Mouse (Mus musculus) kidney, postnatal 0 days (tissue): ENCODE results near the gene Qrich1. TPM values are rescaled to one million over a fixed set of nuclear protein-coding genes. Genes with fewer than 3 reads are reported as not detected.

Experiments used
- ATAC-seq: fragments of 200-750 bp; cut with Nextera tagmentation; replicated peaks from 2 replicates; pipeline ENCODE4 v1.8.0; 2017; ENCODE audit warnings: low read depth, moderate number of reproducible peaks, moderate TSS enrichment, moderate library complexity; ENCODE audit not compliant: low FRiP score
- DNase-seq: peaks from one replicate; pipeline ENCODE4 v3.0.0-alpha.2; 2016; ENCODE audit warnings: low spot score
- H3K27ac ChIP-seq: fragments of 300-500 bp; sonication (generic); 2 replicates; pipeline ENCODE4 v1.5.1; 2014; ENCODE audit warnings: mild to moderate bottlenecking
- H3K27me3 ChIP-seq: fragments of 300-500 bp; sonication (generic); 2 replicates; pipeline ENCODE4 v1.6.1; 2014; ENCODE audit warnings: low read length, mixed read lengths; ENCODE audit not compliant: insufficient read depth
- H3K36me3 ChIP-seq: fragments of 300-500 bp; sonication (generic); 2 replicates; pipeline ENCODE4 v1.6.1; 2014; ENCODE audit warnings: low read length, mixed read lengths; ENCODE audit not compliant: insufficient read depth
- H3K4me1 ChIP-seq: fragments of 300-500 bp; sonication (generic); replicated peaks from 2 replicates; pipeline ENCODE4 v1.6.1; 2014; ENCODE audit warnings: antibody characterized with exemption, low read length, mixed read lengths; ENCODE audit not compliant: insufficient read depth
- H3K4me2 ChIP-seq: fragments of 300-500 bp; sonication (generic); 2 replicates; pipeline ENCODE4 v1.6.1; 2014; ENCODE audit warnings: mild to moderate bottlenecking, low read length, moderate library complexity, mixed read lengths
- H3K4me3 ChIP-seq: fragments of 300-500 bp; sonication (generic); replicated peaks from 2 replicates; pipeline ENCODE4 v1.5.1; 2014; ENCODE audit warnings: low read depth, low read length
- H3K9ac ChIP-seq: fragments of 300-500 bp; sonication (generic); 2 replicates; pipeline ENCODE4 v1.6.1; 2014; ENCODE audit warnings: low read depth, low read length
- H3K9me3 ChIP-seq: fragments of 300-500 bp; sonication (generic); replicated peaks from 2 replicates; pipeline ENCODE4 v1.6.1; 2016; ENCODE audit warnings: low read length, inconsistent platforms, mixed read lengths
- CTCF ChIP-seq: IDR thresholded peaks from 2 replicates; pipeline ENCODE4 v1.5.1; 2016; ENCODE audit warnings: antibody characterized with exemption, low read depth, mild to moderate bottlenecking, moderate library complexity
- WGBS: fragments of 180-500 bp; shearing (Covaris S2); extraction: QIAGEN DNeasy Blood & Tissue Kit; methylation state at CpG from one replicate; pipeline ENCODE4 v1.1.7; 2014; 5-methylcytosine and 5-hydroxymethylcytosine counted together
- polyA plus RNA-seq: library from polyadenylated mRNA; unstranded; fragments of >200 nt; fragmentation: Nextera tagmentation; extraction: Ambion mirVana; gene quantifications from 2 replicates; pipeline ENCODE4 v1.2.1, GENCODE M21; 2015

Gene Qrich1
- polyA plus RNA-seq, result 87.2 and 87.9 TPM in 2 replicates

DNA sequence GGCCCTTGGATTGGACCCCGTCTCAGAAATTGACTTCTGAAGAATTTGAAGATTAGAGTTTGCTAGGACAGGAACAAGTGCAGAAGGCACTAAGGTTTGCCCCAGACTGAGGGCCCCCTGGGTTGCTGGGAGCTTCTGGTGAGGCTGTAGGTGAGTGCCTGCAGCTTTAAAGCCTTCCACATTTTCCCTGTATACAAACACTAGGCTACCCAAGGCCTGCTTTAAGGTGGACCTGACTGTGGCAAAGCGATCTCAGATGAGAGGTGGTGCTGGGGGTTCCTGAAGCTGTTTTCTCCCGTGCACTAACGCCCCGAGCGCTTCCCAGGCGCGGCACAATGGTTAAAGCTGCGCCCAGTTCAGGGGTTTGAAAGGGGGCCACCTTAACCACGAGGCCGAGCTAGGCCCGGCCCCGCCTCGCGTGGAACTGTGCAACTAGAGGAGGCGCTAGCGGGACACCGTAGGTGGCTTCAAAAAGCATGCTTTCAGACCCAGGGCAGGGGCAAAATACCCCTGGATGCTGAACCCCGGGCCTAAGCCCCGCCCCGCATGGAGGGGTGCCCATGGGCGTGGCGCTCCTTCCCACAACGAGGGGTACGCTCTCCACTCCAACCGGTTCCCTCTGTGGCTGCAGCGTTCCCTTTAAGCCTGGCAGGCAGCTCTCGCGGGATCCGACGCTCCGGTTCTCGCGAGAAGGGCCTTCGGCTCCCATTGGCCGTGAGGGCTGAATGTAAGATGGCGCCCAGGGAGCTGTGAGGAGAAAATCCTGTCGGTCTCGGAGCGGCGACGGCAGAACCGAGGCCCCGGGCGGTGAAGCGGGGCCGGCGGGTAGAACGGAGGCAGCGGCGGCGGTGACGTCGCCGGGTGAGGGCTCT, at the start of gene Qrich1:
Gene Qrich1, plus strand, starts transcription at position 427 of the 872 bp plus-strand sequence.
- Histone ChIP-seq H3K9ac (peak within 1 kb of the TSS; percentile 98), H3K4me3 (peak within 1 kb of the TSS; percentile 83), H3K27ac (peak within 1 kb of the TSS; percentile 99), H3K4me2 (peak within 1 kb of the TSS; percentile 81), H3K9me3 (no peaks in the 10 kb centered on the region), H3K36me3 (peaks cover 36% of the 10 kb centered on the region), H3K27me3 (no peaks in the 10 kb centered on the region), H3K4me1 (no peaks in the 10 kb centered on the region)
- 0 out of 2 replicates have a peak, but pooled peaks have one; percentile 23 for TF ChIP-seq CTCF
- WGBS, result 1% methylated on average over 51 of the region's 55 CpGs
- ATAC-seq, result peak; percentile 96
- DNase-seq, result peak; percentile 98

DNA sequence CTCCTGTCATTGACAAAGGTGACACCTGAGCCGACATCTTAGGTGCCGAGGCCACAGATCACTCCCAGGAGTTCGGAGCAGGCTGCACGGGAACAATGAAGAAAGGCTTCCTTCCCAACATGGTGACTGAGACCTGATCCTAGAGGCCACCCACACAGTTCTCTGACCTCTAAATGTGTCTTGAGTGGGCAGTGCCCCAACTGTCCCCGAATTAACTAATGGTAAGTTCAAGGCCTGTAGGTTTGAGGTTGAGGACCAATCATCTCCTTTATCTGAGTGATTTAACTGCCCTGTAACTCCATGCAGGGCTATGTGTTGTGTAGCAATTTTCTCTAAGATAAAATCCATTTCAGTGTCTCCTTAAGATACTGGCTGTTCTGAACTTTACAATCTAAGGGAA, 47.2 kb upstream of the Qrich1 start:
- Histone ChIP-seq H3K9me3 (no peaks in the 10 kb centered on the region), H3K9ac (no peak overlapping the region)

DNA sequence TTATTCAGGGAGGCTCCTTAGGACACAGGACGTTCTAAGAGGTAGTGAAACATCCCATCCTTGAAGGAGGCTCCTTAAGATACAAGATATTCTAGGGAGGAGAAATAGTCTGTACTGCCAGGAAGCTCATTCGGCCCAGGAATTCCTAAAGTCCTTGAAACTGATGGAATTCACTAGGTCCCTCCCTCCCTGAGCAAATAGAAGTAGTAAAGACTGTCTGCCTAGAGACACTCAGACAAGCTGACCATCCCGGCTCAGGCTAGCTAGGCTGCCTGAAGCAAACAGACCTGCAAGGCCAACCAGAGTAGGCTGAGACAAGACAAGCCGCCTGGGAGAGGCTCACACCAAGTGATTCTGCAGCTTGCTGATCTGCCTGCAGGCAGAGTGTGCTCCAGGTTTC, 46.8 kb upstream of the Qrich1 start:
- no peaks in the 10 kb centered on the region for H3K9me3 ChIP-seq
- TF ChIP-seq CTCF, result no peak
- H3K36me3 ChIP-seq, result 0 out of 2 replicates have a peak, but pooled peaks cover 11% of the 10 kb centered on the region
- ATAC-seq, result no peak
- no peaks in the 10 kb centered on the region for H3K27me3 ChIP-seq
- no peak overlapping the region for H3K9ac ChIP-seq
- H3K4me2 ChIP-seq, result no peak overlapping the region
- H3K4me1 ChIP-seq, result no peaks in the 10 kb centered on the region
- H3K4me3 ChIP-seq, result no peak overlapping the region
- no peak for DNase-seq
- H3K27ac ChIP-seq, result no peak overlapping the region
- WGBS, result 36% methylated on average over 4 of the region's 4 CpGs

More for the DNA sequence above, 47.2 kb upstream of the Qrich1 start:
- H3K4me3 ChIP-seq, result no peak overlapping the region
- no peak overlapping the region for H3K27ac ChIP-seq
- no peak overlapping the region for H3K4me2 ChIP-seq
- no peak for TF ChIP-seq CTCF
- WGBS, result 33% methylated on average over 5 of the region's 5 CpGs
- H3K4me1 ChIP-seq, result no peaks in the 10 kb centered on the region
- 0 out of 2 replicates have a peak, but pooled peaks cover 14% of the 10 kb centered on the region for H3K36me3 ChIP-seq
- ATAC-seq, result no peak
- no peak for DNase-seq
- H3K27me3 ChIP-seq, result no peaks in the 10 kb centered on the region

DNA sequence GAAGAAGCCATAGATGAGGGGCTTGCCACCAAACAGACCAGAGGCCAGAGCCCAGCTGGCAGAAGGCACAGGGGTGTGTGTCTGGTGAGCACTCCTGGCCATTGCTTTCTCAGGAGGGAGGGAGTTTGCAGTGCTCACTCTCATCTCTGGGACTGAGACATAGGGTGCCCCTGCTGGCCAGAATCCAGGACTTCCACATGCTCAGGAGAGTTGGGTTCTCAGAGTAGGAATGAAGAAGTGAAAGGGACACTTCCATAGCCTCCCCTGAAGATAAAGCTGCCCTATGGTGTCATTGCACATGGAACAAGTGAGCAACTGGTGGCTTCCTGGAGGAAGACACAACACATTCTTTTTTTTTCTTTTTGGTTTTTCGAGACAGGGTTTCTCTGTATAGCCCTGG, 42.1 kb upstream of the Qrich1 start:
- TF ChIP-seq CTCF, result peak; percentile 41; the same call in 1 of the 2 replicates
- ATAC-seq (no peak), DNase-seq (no peak)
- no peaks in the 10 kb centered on the region for H3K9me3 ChIP-seq
- H3K27ac ChIP-seq, result no peak overlapping the region
- H3K4me3 ChIP-seq, result no peak overlapping the region
- H3K36me3 ChIP-seq, result no peaks in the 10 kb centered on the region
- H3K4me1 ChIP-seq, result peaks cover 6% of the 10 kb centered on the region; the same call in 1 of the 2 replicates
- H3K4me2 ChIP-seq, result no peak overlapping the region
- no peak overlapping the region for H3K9ac ChIP-seq
- 67% methylated on average over 1 of the region's 1 CpGs for WGBS
- H3K27me3 ChIP-seq, result no peaks in the 10 kb centered on the region

DNA sequence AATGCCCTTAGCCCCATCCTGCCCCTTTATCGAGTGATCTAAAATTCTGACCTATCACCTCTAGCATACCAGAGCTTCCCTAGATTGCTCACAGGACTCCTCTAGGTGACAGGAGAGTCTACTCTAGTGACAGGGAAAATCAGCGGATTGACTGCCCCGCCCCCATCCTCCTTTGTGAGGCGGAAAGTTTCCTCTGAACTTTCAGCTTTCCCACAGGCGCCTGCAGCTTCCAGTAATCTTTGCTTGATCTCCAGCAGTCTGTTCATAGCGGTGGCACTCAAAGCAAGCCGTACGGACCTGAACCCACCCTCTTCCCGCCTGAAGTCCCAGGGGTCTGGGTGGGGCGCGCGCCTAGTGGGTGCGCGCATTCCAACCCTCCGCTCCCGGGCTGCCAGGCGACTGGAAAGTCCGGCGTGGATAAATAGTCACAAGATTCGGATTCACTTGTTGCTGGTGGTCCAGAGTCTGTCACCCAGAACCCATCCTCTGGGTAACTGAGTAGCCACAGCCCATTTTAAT, 37.9 kb upstream of the Qrich1 start:
- TF ChIP-seq CTCF, result 0 out of 2 replicates have a peak, but pooled peaks have one; percentile 5

DNA sequence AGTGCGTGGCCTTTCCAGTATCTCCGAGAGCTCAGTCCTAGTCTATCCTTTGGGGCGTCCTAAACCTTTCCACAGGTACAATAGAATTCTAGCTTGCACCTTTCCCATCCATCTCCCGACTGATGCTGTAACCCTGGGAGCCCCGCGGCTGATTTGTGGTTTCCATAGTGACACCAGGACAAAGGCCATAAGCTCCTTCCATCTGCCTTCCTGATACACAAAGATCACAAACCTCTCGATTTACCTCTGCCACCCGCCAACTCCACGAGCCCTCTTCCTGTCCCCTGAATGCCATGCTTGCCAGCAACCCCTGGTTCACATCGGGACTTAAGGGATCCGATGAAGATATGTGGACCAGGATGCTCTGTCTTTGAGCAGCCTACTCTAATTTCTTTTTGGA, 37.4 kb upstream of the Qrich1 start:
- peak overlapping the region; percentile 89 for H3K27ac ChIP-seq
- H3K27me3 ChIP-seq, result no peaks in the 10 kb centered on the region
- peak overlapping the region; percentile 86 for H3K4me2 ChIP-seq
- TF ChIP-seq CTCF, result no peak
- H3K9ac ChIP-seq, result 0 out of 2 replicates have a peak overlapping the region, but pooled peaks have one; percentile 31
- no peak for DNase-seq
- H3K4me3 ChIP-seq, result peak overlapping the region; percentile 47; the same call in 1 of the 2 replicates
- H3K36me3 ChIP-seq, result peaks cover 18% of the 10 kb centered on the region
- H3K9me3 ChIP-seq, result no peaks in the 10 kb centered on the region
- no peak for ATAC-seq
- WGBS, result 33% methylated on average over 11 of the region's 11 CpGs
- peaks cover 13% of the 10 kb centered on the region for H3K4me1 ChIP-seq

More for the DNA sequence above, 37.9 kb upstream of the Qrich1 start:
- peak overlapping the region; percentile 86 for H3K4me2 ChIP-seq
- H3K4me1 ChIP-seq, result peaks cover 13% of the 10 kb centered on the region
- H3K4me3 ChIP-seq, result peak overlapping the region; percentile 47
- H3K9ac ChIP-seq, result peak overlapping the region; percentile 55; the same call in 1 of the 2 replicates
- DNase-seq (peak; percentile 94), ATAC-seq (peak; percentile 74)
- under 1% methylated on average over 20 of the region's 20 CpGs for WGBS
- no peaks in the 10 kb centered on the region for H3K9me3 ChIP-seq
- H3K27me3 ChIP-seq, result no peaks in the 10 kb centered on the region
- peaks cover 13% of the 10 kb centered on the region for H3K36me3 ChIP-seq
- peak overlapping the region; percentile 89 for H3K27ac ChIP-seq
